Mouse (Mus musculus) heart, adult 2 months (tissue): ENCODE results near the gene Pde6h.

ENCODE experiments used
- CTCF ChIP-seq: fragments of 200-600 bp; IDR thresholded peaks from 2 replicates; pipeline ENCODE4 v1.8.1; 2022; ENCODE audit warnings: antibody characterized with exemption, mild to moderate bottlenecking, moderate library complexity
- EP300 ChIP-seq: fragments of 200-500 bp; IDR thresholded peaks from 2 replicates; pipeline ENCODE4 v1.6.1; 2011; ENCODE audit warnings: low read depth, low read length, control low read depth; ENCODE audit not compliant: insufficient read depth

DNA sequence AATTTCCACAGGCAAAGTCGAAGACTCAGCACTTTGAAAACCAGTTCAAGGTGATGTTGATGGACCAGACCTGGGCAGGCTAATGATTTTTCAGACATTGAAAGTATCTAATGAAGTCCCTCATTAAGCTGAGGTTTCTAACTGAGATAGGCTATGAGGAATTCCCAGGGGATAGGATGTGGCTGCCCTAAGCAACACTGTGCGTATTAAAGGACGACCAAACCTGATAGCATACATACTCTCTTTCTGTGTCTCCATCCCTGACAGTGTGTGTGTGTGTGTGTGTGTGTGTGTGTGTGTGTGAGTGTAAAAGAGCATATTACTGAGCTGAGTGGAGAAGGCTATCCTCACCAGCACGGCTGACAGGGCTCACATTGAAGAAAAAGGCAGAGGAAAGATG lies 80.7 kb downstream of the Pde6h start:
- TF ChIP-seq CTCF: no peak
- no peak for TF ChIP-seq EP300
